Mouse (Mus musculus): ENCODE measurements around the gene Tap2. TPM values are rescaled to one million over a fixed set of nuclear protein-coding genes. Genes with fewer than 3 reads are reported as not detected.

Tap2 gene
- polyA plus RNA-seq, 1 experiment: 18.8 TPM

- H3K27me3 ChIP-seq (ENCODE audit: control insufficient read depth, insufficient read depth, low read length, poor library complexity, severe bottlenecking): 0 out of 2 replicates have a peak, but pooled peaks cover 2% of the 10 kb centered on the region
- H3K4me3 ChIP-seq (ENCODE audit: low read depth, low read length): no peak overlapping the region
- H3K9ac ChIP-seq (ENCODE audit: low read depth, poor library complexity, severe bottlenecking): no peak overlapping the region
- H3K4me1 ChIP-seq (ENCODE audit: control insufficient read depth, insufficient read depth, low read length): no peaks in the 10 kb centered on the region
- no peak overlapping the region for H3K27ac ChIP-seq (ENCODE audit: insufficient read depth, low read length)
- no peaks in the 10 kb centered on the region for H3K9me3 ChIP-seq (replicated peaks; ENCODE audit: control insufficient read depth, insufficient read depth, low read length, poor library complexity, severe bottlenecking)
- H3K36me3 ChIP-seq (ENCODE audit: control insufficient read depth, insufficient read depth, low read length, poor library complexity, severe bottlenecking): no peaks in the 10 kb centered on the region
- no peak for TF ChIP-seq EP300 (IDR thresholded peaks at IDR 0.05; ENCODE audit: insufficient read depth, low read depth, low read length)
- no peak for TF ChIP-seq CTCF (IDR thresholded peaks at IDR 0.05; ENCODE audit: low read depth, low read length)
- TF ChIP-seq POLR2A (IDR thresholded peaks at IDR 0.05; ENCODE audit: insufficient read depth, low read length): no peak
Observed at GRCm38 (mm10) chr17:34200772-34201505, 2.4 kb upstream of the Tap2 start.

- H3K27me3 ChIP-seq (ENCODE audit: control insufficient read depth, insufficient read depth, low read length, poor library complexity, severe bottlenecking): 0 out of 2 replicates have a peak, but pooled peaks cover 2% of the 10 kb centered on the region
- H3K4me1 ChIP-seq (ENCODE audit: control insufficient read depth, insufficient read depth, low read length): no peaks in the 10 kb centered on the region
Observed at GRCm38 (mm10) chr17:34201506-34202055, 1.7 kb upstream of the Tap2 start.

GRCm38 (mm10) chr17:34202760-34203442 lies 426 bp upstream of the Tap2 start:
- Histone ChIP-seq H3K9ac (ENCODE audit: low read depth, poor library complexity, severe bottlenecking) (no peak overlapping the region), H3K4me1 (ENCODE audit: control insufficient read depth, insufficient read depth, low read length) (no peaks in the 10 kb centered on the region), H3K27me3 (ENCODE audit: control insufficient read depth, insufficient read depth, low read length, poor library complexity, severe bottlenecking) (0 out of 2 replicates have a peak, but pooled peaks cover 2% of the 10 kb centered on the region), H3K27ac (ENCODE audit: insufficient read depth, low read length) (no peak overlapping the region), H3K4me3 (ENCODE audit: low read depth, low read length) (no peak overlapping the region), H3K9me3 (replicated peaks; ENCODE audit: control insufficient read depth, insufficient read depth, low read length, poor library complexity, severe bottlenecking) (no peaks in the 10 kb centered on the region), H3K36me3 (ENCODE audit: control insufficient read depth, insufficient read depth, low read length, poor library complexity, severe bottlenecking) (no peaks in the 10 kb centered on the region)
- no peak for TF ChIP-seq POLR2A (IDR thresholded peaks at IDR 0.05; ENCODE audit: insufficient read depth, low read length)
- TF ChIP-seq EP300 (IDR thresholded peaks at IDR 0.05; ENCODE audit: insufficient read depth, low read depth, low read length): no peak
- TF ChIP-seq CTCF (IDR thresholded peaks at IDR 0.05; ENCODE audit: low read depth, low read length): no peak

More at GRCm38 (mm10) chr17:34201506-34202055, 1.7 kb upstream of the Tap2 start:
- Histone ChIP-seq H3K36me3 (ENCODE audit: control insufficient read depth, insufficient read depth, low read length, poor library complexity, severe bottlenecking) (no peaks in the 10 kb centered on the region), H3K4me3 (ENCODE audit: low read depth, low read length) (no peak overlapping the region), H3K9ac (ENCODE audit: low read depth, poor library complexity, severe bottlenecking) (no peak overlapping the region), H3K27ac (ENCODE audit: insufficient read depth, low read length) (no peak overlapping the region), H3K9me3 (replicated peaks; ENCODE audit: control insufficient read depth, insufficient read depth, low read length, poor library complexity, severe bottlenecking) (no peaks in the 10 kb centered on the region)
- TF ChIP-seq POLR2A (IDR thresholded peaks at IDR 0.05; ENCODE audit: insufficient read depth, low read length) (no peak), EP300 (IDR thresholded peaks at IDR 0.05; ENCODE audit: insufficient read depth, low read depth, low read length) (no peak), CTCF (IDR thresholded peaks at IDR 0.05; ENCODE audit: low read depth, low read length) (no peak)

- no peaks in the 10 kb centered on the region for H3K9me3 ChIP-seq (replicated peaks; ENCODE audit: control insufficient read depth, insufficient read depth, low read length, poor library complexity, severe bottlenecking)
- no peak overlapping the region for H3K27ac ChIP-seq (ENCODE audit: insufficient read depth, low read length)
- no peaks in the 10 kb centered on the region for H3K36me3 ChIP-seq (ENCODE audit: control insufficient read depth, insufficient read depth, low read length, poor library complexity, severe bottlenecking)
- no peaks in the 10 kb centered on the region for H3K27me3 ChIP-seq (ENCODE audit: control insufficient read depth, insufficient read depth, low read length, poor library complexity, severe bottlenecking)
- peak overlapping the region; percentile 85 for H3K4me3 ChIP-seq (ENCODE audit: low read depth, low read length)
- TF ChIP-seq EP300 (IDR thresholded peaks at IDR 0.05; ENCODE audit: insufficient read depth, low read depth, low read length): no peak
- peak; percentile 84 for TF ChIP-seq CTCF (IDR thresholded peaks at IDR 0.05; ENCODE audit: low read depth, low read length)
- peak overlapping the region; percentile 69 for H3K9ac ChIP-seq (ENCODE audit: low read depth, poor library complexity, severe bottlenecking)
- H3K4me1 ChIP-seq (ENCODE audit: control insufficient read depth, insufficient read depth, low read length): no peaks in the 10 kb centered on the region
Observed at GRCm38 (mm10) chr17:34204303-34205010, 1.1 kb downstream of the Tap2 start.

- H3K27ac ChIP-seq (ENCODE audit: insufficient read depth, low read length): no peak overlapping the region
- TF ChIP-seq CTCF (IDR thresholded peaks at IDR 0.05; ENCODE audit: low read depth, low read length) (no peak), EP300 (IDR thresholded peaks at IDR 0.05; ENCODE audit: insufficient read depth, low read depth, low read length) (no peak), POLR2A (IDR thresholded peaks at IDR 0.05; ENCODE audit: insufficient read depth, low read length) (no peak)
- peak overlapping the region; percentile 85 for H3K4me3 ChIP-seq (ENCODE audit: low read depth, low read length)
- no peaks in the 10 kb centered on the region for H3K4me1 ChIP-seq (ENCODE audit: control insufficient read depth, insufficient read depth, low read length)
- no peaks in the 10 kb centered on the region for H3K9me3 ChIP-seq (replicated peaks; ENCODE audit: control insufficient read depth, insufficient read depth, low read length, poor library complexity, severe bottlenecking)
- no peaks in the 10 kb centered on the region for H3K36me3 ChIP-seq (ENCODE audit: control insufficient read depth, insufficient read depth, low read length, poor library complexity, severe bottlenecking)
- no peaks in the 10 kb centered on the region for H3K27me3 ChIP-seq (ENCODE audit: control insufficient read depth, insufficient read depth, low read length, poor library complexity, severe bottlenecking)
- peak overlapping the region; percentile 69 for H3K9ac ChIP-seq (ENCODE audit: low read depth, poor library complexity, severe bottlenecking)
Observed at GRCm38 (mm10) chr17:34205021-34205745, 1.9 kb downstream of the Tap2 start.

All from ES-Bruce4 (cell line).